Mouse (Mus musculus) lung, embryonic 16.5 days (tissue): ENCODE measurements around the gene Phrf1. TPM values are rescaled to one million over a fixed set of nuclear protein-coding genes. Genes with fewer than 3 reads are reported as not detected.
A peak's percentile ranks its signal among the peaks of the same experiment; 100 is the strongest.

Experiments
- ATAC-seq: fragments of 200-750 bp; cut with Nextera tagmentation; 2 replicates; pipeline ENCODE4 v1.8.0; 2017; ENCODE audit warnings: low read depth, mild to moderate bottlenecking, moderate library complexity
- H3K27ac ChIP-seq: fragments of 300-500 bp; sonication (generic); 2 replicates; pipeline ENCODE4 v1.5.1; 2014; ENCODE audit warnings: mild to moderate bottlenecking, control low read depth, low read length
- H3K27me3 ChIP-seq: fragments of 300-500 bp; sonication (generic); 2 replicates; pipeline ENCODE4 v1.6.1; 2014; ENCODE audit warnings: low read depth, low read length, mixed read lengths; ENCODE audit not compliant: control insufficient read depth, insufficient read depth
- H3K36me3 ChIP-seq: fragments of 300-500 bp; sonication (generic); 2 replicates; pipeline ENCODE4 v1.6.1; 2014; ENCODE audit warnings: low read length; ENCODE audit not compliant: control insufficient read depth, insufficient read depth
- H3K4me1 ChIP-seq: fragments of 300-500 bp; sonication (generic); replicated peaks from 2 replicates; pipeline ENCODE4 v1.6.1; 2014; ENCODE audit warnings: low read length, mixed read lengths; ENCODE audit not compliant: control insufficient read depth, insufficient read depth
- H3K4me2 ChIP-seq: fragments of 300-500 bp; sonication (generic); 2 replicates; pipeline ENCODE4 v1.6.1; 2014; ENCODE audit warnings: low read depth, low read length, control low read depth
- H3K4me3 ChIP-seq: fragments of 300-500 bp; sonication (generic); 2 replicates; pipeline ENCODE4 v1.5.1; 2014; ENCODE audit warnings: mild to moderate bottlenecking, low read length, control low read depth
- H3K9ac ChIP-seq: fragments of 300-500 bp; sonication (generic); 2 replicates; pipeline ENCODE4 v1.6.1; 2014; ENCODE audit warnings: low read length, control low read depth
- H3K9me3 ChIP-seq: fragments of 300-500 bp; sonication (generic); 2 replicates; pipeline ENCODE4 v1.6.1; 2016; ENCODE audit warnings: low read length; ENCODE audit not compliant: control insufficient read depth
- WGBS: fragments of 180-500 bp; shearing (Covaris S2); extraction: QIAGEN DNeasy Blood & Tissue Kit; methylation state at CpG from one replicate; pipeline ENCODE4 v1.1.7; 2014; 5-methylcytosine and 5-hydroxymethylcytosine counted together
- polyA plus RNA-seq: library from polyadenylated mRNA; unstranded; fragments of >200 nt; fragmentation: Nextera tagmentation; extraction: Ambion mirVana; gene quantifications from 2 replicates; pipeline ENCODE4 v1.2.1, GENCODE M21; 2015

Phrf1 gene
- polyA plus RNA-seq, 1 experiment from 2014 or later, result 77.2 TPM

DNA sequence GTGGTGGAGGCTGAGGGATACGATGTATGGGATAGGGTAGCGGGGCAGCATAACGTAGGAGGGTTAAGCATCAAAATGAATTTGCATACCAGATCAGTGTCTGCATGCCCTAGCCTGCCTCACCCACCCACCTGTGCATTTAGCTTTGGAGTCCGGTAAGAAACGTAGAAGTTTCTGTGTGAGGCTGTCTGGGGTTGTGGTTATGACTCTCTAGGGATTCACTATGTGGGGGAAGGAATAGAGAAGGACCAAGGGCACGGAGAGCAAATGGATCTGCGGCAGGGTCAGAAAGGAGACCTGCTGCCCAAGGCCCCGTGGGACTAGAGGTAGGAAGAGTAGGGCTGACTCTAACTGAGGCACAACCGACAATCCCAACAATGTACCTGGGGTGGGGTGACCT is 46.8 kb downstream of the Phrf1 start:
- Histone ChIP-seq H3K36me3 (no peaks in the 10 kb centered on the region), H3K27ac (no peak overlapping the region), H3K9ac (no peak overlapping the region), H3K4me1 (peaks cover 12% of the 10 kb centered on the region; the same call in 1 of the 2 replicates), H3K9me3 (no peaks in the 10 kb centered on the region), H3K4me2 (no peak overlapping the region), H3K4me3 (no peak overlapping the region), H3K27me3 (peaks cover 2% of the 10 kb centered on the region; the same call in 1 of the 2 replicates)
- no peak for ATAC-seq
- 80% methylated on average over 9 of the region's 9 CpGs for WGBS

DNA sequence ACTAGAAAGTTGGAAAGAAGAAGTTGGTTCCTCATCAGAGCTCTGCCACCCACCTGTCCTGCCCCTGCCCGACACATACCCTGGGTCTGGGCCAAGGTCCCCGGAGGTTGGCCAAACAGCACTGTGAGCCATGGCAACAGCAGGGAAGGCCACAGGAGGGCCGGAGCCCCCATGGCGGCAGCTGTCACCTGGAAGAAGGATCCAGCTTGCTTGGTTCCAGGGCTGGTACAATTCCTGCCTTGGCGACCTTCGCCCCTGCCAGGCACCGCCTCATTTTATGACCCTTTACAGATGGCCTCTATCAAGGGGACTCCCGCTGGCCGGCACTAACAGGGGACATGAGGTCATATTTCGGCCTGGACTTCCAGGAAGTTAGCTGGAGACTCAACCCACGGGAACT is 48.0 kb downstream of the Phrf1 start, which contains the start of gene Cdhr5:
TSS of gene Cdhr5 (minus strand) at position 241 of the 400 bp plus-strand sequence.
- no peak within 1 kb of the TSS for H3K9ac ChIP-seq
- H3K4me1 ChIP-seq, result peaks cover 12% of the 10 kb centered on the region; the same call in 1 of the 2 replicates
- peaks cover 2% of the 10 kb centered on the region; the same call in 1 of the 2 replicates for H3K27me3 ChIP-seq
- WGBS, result 64% methylated on average over 11 of the region's 11 CpGs
- H3K9me3 ChIP-seq, result no peaks in the 10 kb centered on the region
- no peak within 1 kb of the TSS for H3K4me2 ChIP-seq
- H3K36me3 ChIP-seq, result no peaks in the 10 kb centered on the region
- no peak within 1 kb of the TSS for H3K27ac ChIP-seq
- no peak within 1 kb of the TSS for H3K4me3 ChIP-seq
- no peak for ATAC-seq

GRCm38 (mm10) chr7:141277701-141278678 is 49.4 kb downstream of the Phrf1 start:
- H3K9me3 ChIP-seq, result no peaks in the 10 kb centered on the region
- H3K4me2 ChIP-seq, result peak overlapping the region; percentile 96; the same call in 1 of the 2 replicates
- no peak overlapping the region for H3K4me3 ChIP-seq
- H3K9ac ChIP-seq, result no peak overlapping the region
- H3K4me1 ChIP-seq, result peaks cover 12% of the 10 kb centered on the region; the same call in 1 of the 2 replicates
- H3K27ac ChIP-seq, result no peak overlapping the region
- no peaks in the 10 kb centered on the region for H3K36me3 ChIP-seq
- peaks cover 2% of the 10 kb centered on the region; the same call in 1 of the 2 replicates for H3K27me3 ChIP-seq
- ATAC-seq, result peak; percentile 18; the same call in 1 of the 2 replicates
- WGBS, result 77% methylated on average over 11 of the region's 11 CpGs

DNA sequence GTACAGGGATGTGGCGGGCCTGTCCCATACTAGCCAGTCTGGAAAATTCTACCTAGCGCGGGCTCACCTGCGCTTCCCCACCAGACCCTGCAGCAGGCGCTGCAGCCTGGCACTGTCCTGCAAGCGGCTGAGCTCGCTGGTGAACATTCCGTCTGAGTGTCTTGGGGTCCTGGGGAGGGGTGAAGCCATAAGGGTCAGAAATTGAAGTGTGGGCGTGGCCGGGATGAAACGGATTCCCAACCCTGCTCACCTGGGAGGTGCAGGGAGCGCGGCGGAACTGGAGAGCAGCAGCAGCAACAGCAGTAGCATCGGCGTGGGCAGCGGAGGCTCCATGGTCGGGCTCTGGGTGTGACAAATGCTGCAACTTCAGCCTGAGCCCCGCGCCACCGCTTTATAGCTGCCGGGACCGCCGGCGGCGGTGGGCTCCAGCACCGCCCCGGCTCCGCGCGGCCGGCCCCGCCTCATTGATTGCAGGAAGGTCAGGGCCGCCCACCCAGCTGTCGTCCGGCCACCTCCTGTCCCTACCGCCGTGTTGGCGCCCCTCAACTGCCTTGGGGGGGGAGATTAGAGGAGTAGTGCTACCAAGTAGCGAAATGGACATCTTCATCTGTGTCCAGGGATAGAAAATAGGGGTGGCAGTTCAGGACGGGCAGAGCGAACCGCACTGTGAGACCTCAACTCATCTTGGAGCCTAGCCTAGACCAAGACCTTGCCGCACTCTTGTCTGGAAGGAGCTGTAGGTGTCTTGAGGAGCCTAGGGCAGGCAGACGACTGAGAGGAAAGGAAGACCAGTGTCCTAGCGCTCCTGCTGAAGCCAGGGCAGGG is 50.4 kb downstream of the Phrf1 start, which contains the start of gene Sct:
TSS of gene Sct (minus strand) at position 368 of the 825 bp plus-strand sequence.
- Histone ChIP-seq H3K9me3 (no peaks in the 10 kb centered on the region), H3K9ac (peak within 1 kb of the TSS; percentile 69), H3K4me3 (peak within 1 kb of the TSS; percentile 55), H3K27ac (no peak within 1 kb of the TSS), H3K36me3 (no peaks in the 10 kb centered on the region), H3K4me2 (peak within 1 kb of the TSS; percentile 96), H3K4me1 (peaks cover 12% of the 10 kb centered on the region; the same call in 1 of the 2 replicates), H3K27me3 (peaks cover 2% of the 10 kb centered on the region; the same call in 1 of the 2 replicates)
- 3% methylated on average over 46 of the region's 46 CpGs for WGBS
- peak; percentile 75 for ATAC-seq

DNA sequence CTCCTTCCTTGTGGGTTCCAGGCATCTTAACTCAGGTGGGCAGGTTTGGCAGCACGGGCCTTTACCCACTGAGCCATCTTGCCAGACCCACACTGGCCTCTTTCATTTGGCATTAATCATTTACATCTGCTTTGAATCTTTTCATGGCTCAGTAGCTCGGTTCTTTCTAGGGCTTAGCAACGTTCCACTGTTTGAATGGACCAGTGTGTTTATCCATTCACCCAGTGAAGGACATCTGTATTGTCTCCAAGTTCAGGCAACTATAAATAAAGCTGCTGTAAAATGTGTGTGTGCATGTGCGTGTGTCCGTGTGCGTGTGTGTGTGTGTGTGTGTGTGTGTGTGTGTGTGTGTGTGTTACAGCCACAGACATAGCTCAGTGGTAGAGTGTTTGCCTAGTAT is 52.9 kb downstream of the Phrf1 start:
- H3K9ac ChIP-seq, result no peak overlapping the region
- H3K4me3 ChIP-seq, result no peak overlapping the region
- no peaks in the 10 kb centered on the region for H3K9me3 ChIP-seq
- H3K36me3 ChIP-seq, result no peaks in the 10 kb centered on the region
- H3K27ac ChIP-seq, result no peak overlapping the region
- no peak overlapping the region for H3K4me2 ChIP-seq
- WGBS, result 65% methylated on average over 6 of the region's 6 CpGs
- no peak for ATAC-seq
- H3K4me1 ChIP-seq, result peaks cover 12% of the 10 kb centered on the region; the same call in 1 of the 2 replicates
- peaks cover 2% of the 10 kb centered on the region; the same call in 1 of the 2 replicates for H3K27me3 ChIP-seq

GRCm38 (mm10) chr7:141282756-141283155 is 54.2 kb downstream of the Phrf1 start:
- ATAC-seq, result no peak

DNA sequence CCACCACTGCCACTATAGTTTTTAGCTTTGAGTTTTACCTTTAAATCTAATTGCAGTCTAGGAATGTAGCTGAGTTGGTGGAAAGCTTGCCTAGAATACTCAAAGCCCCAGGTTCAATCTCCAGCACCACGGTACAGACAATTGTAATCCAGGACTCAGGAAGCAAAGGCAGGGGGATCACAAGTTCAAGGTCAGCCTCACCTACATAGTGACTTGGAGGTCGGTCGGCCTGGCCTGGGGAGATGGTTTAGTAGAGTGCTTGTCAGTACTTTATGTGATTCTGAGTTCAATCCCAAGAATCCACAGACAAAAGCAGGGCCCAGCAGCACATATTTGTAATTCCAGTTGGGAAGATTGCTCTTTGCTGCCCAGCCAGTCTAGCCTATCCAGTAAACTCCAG is 59.5 kb downstream of the Phrf1 start:
- WGBS, result 74% methylated on average over 3 of the region's 3 CpGs

More at GRCm38 (mm10) chr7:141282756-141283155, 54.2 kb downstream of the Phrf1 start:
- no peaks in the 10 kb centered on the region for H3K9me3 ChIP-seq
- 85% methylated on average over 4 of the region's 4 CpGs for WGBS
- no peak overlapping the region for H3K4me2 ChIP-seq
- peaks cover 2% of the 10 kb centered on the region; the same call in 1 of the 2 replicates for H3K27me3 ChIP-seq
- no peak overlapping the region for H3K4me3 ChIP-seq
- H3K36me3 ChIP-seq, result no peaks in the 10 kb centered on the region
- no peak overlapping the region for H3K9ac ChIP-seq
- H3K27ac ChIP-seq, result no peak overlapping the region
- H3K4me1 ChIP-seq, result peaks cover 12% of the 10 kb centered on the region; the same call in 1 of the 2 replicates

GRCm38 (mm10) chr7:141291921-141292582 is 63.5 kb downstream of the Phrf1 start, which contains the start of gene Drd4:
TSS of gene Drd4 (plus strand) at chr7:141292006.
- Histone ChIP-seq H3K9me3 (no peaks in the 10 kb centered on the region), H3K27me3 (peaks cover 39% of the 10 kb centered on the region), H3K4me2 (peak within 1 kb of the TSS; percentile 82), H3K4me3 (peak within 1 kb of the TSS; percentile 52), H3K4me1 (peaks cover 11% of the 10 kb centered on the region), H3K9ac (peak within 1 kb of the TSS; percentile 66), H3K27ac (no peak within 1 kb of the TSS), H3K36me3 (0 out of 2 replicates have a peak, but pooled peaks cover 2% of the 10 kb centered on the region)
- peak; percentile 82 for ATAC-seq
- 3% methylated on average over 41 of the region's 46 CpGs for WGBS

More for the DNA sequence above, 59.5 kb downstream of the Phrf1 start:
- H3K9ac ChIP-seq, result no peak overlapping the region
- no peaks in the 10 kb centered on the region for H3K36me3 ChIP-seq
- ATAC-seq, result no peak
- no peak overlapping the region for H3K4me3 ChIP-seq
- no peaks in the 10 kb centered on the region; the same call in 1 of the 2 replicates for H3K4me1 ChIP-seq
- H3K27ac ChIP-seq, result no peak overlapping the region
- peaks cover 23% of the 10 kb centered on the region for H3K27me3 ChIP-seq
- no peak overlapping the region for H3K4me2 ChIP-seq
- no peaks in the 10 kb centered on the region for H3K9me3 ChIP-seq
